Mouse (Mus musculus): ENCODE data around the gene Acbd6.

Gene Acbd6

GRCm38 (mm10) chr1:155558012-155558842 lies at the start of gene Acbd6:
Gene Acbd6, plus strand, starts transcription at chr1:155558120.
- peak; percentile 51 for DNase-seq (ENCODE audit: low read depth, low spot score)

- DNase-seq (ENCODE audit: low read depth, low spot score), result no peak
Observed at GRCm38 (mm10) chr1:155510263-155510662, 47.7 kb upstream of the Acbd6 start.

GRCm38 (mm10) chr1:155515866-155516265 lies 42.1 kb upstream of the Acbd6 start:
- no peak for DNase-seq (ENCODE audit: low read depth, low spot score)

GRCm38 (mm10) chr1:155516594-155516993 lies 41.3 kb upstream of the Acbd6 start:
- peak; percentile 43 for DNase-seq (ENCODE audit: low read depth, low spot score)

- no peak for DNase-seq (ENCODE audit: low read depth, low spot score)
Observed at GRCm38 (mm10) chr1:155517060-155517459, 40.9 kb upstream of the Acbd6 start.

- no peak for DNase-seq (ENCODE audit: low read depth, low spot score)
Observed at GRCm38 (mm10) chr1:155520285-155520684, 37.6 kb upstream of the Acbd6 start.

GRCm38 (mm10) chr1:155522493-155522892 lies 35.4 kb upstream of the Acbd6 start:
- no peak for DNase-seq (ENCODE audit: low read depth, low spot score)

GRCm38 (mm10) chr1:155526176-155526575 lies 31.7 kb upstream of the Acbd6 start:
- no peak for DNase-seq (ENCODE audit: low read depth, low spot score)

GRCm38 (mm10) chr1:155527027-155527786 lies 30.7 kb upstream of the Acbd6 start:
- no peak for DNase-seq (ENCODE audit: low read depth, low spot score)

- DNase-seq (ENCODE audit: low read depth, low spot score), result no peak
Observed at GRCm38 (mm10) chr1:155527787-155528158, 30.1 kb upstream of the Acbd6 start.

GRCm38 (mm10) chr1:155528405-155529119 lies 29.4 kb upstream of the Acbd6 start:
- DNase-seq (ENCODE audit: low read depth, low spot score), result no peak

GRCm38 (mm10) chr1:155529120-155529963 lies 28.6 kb upstream of the Acbd6 start:
- no peak for DNase-seq (ENCODE audit: low read depth, low spot score)

- no peak for DNase-seq (ENCODE audit: low read depth, low spot score)
Observed at GRCm38 (mm10) chr1:155530561-155531457, 27.1 kb upstream of the Acbd6 start.

- DNase-seq (ENCODE audit: low read depth, low spot score), result no peak
Observed at GRCm38 (mm10) chr1:155532396-155532795, 25.5 kb upstream of the Acbd6 start.

GRCm38 (mm10) chr1:155532833-155533688 lies 24.9 kb upstream of the Acbd6 start:
- DNase-seq (ENCODE audit: low read depth, low spot score), result no peak

- no peak for DNase-seq (ENCODE audit: low read depth, low spot score)
Observed at GRCm38 (mm10) chr1:155533689-155533965, 24.3 kb upstream of the Acbd6 start.

- DNase-seq (ENCODE audit: low read depth, low spot score), result peak; percentile 34
Observed at GRCm38 (mm10) chr1:155537005-155537642, 20.8 kb upstream of the Acbd6 start.

GRCm38 (mm10) chr1:155538006-155538405 lies 19.9 kb upstream of the Acbd6 start:
- no peak for DNase-seq (ENCODE audit: low read depth, low spot score)

GRCm38 (mm10) chr1:155557642-155558011 lies 293 bp upstream of the Acbd6 start:
- no peak for DNase-seq (ENCODE audit: low read depth, low spot score)

All from retina, postnatal 7 days (tissue).